Mouse (Mus musculus) hindbrain, postnatal 0 days (tissue): Measurements from ENCODE around the gene Abhd15. TPM values are rescaled to one million over a fixed set of nuclear protein-coding genes. Genes with fewer than 3 reads are reported as not detected.

ENCODE experiments used
- ATAC-seq: fragments of 200-750 bp; cut with Nextera tagmentation; 2 replicates; pipeline ENCODE4 v1.8.0; 2017; ENCODE audit warnings: mild to moderate bottlenecking, moderate TSS enrichment, moderate library complexity
- DNase-seq: peaks from one replicate; pipeline ENCODE4 v3.0.0-alpha.2; 2015; ENCODE audit warnings: low spot score
- H3K27ac ChIP-seq: fragments of 300-500 bp; sonication (generic); 2 replicates; pipeline ENCODE4 v1.5.1; 2014; ENCODE audit warnings: mild to moderate bottlenecking
- H3K27me3 ChIP-seq: fragments of 300-500 bp; sonication (generic); 2 replicates; pipeline ENCODE4 v1.6.1; 2014; ENCODE audit warnings: low read length, mixed read lengths; ENCODE audit not compliant: insufficient read depth
- H3K36me3 ChIP-seq: fragments of 300-500 bp; sonication (generic); 2 replicates; pipeline ENCODE4 v1.6.1; 2014; ENCODE audit warnings: low read length, mixed read lengths; ENCODE audit not compliant: insufficient read depth
- H3K4me1 ChIP-seq: fragments of 300-500 bp; sonication (generic); 2 replicates; pipeline ENCODE4 v1.6.1; 2014; ENCODE audit warnings: antibody characterized with exemption, low read length, mixed read lengths; ENCODE audit not compliant: insufficient read depth
- H3K4me2 ChIP-seq: fragments of 300-500 bp; sonication (generic); 2 replicates; pipeline ENCODE4 v1.6.1; 2014; ENCODE audit warnings: low read depth, mild to moderate bottlenecking, low read length, moderate library complexity, mixed read lengths
- H3K4me3 ChIP-seq: fragments of 300-500 bp; sonication (generic); 2 replicates; pipeline ENCODE4 v1.5.1; 2014; ENCODE audit warnings: low read length
- H3K9ac ChIP-seq: fragments of 300-500 bp; sonication (generic); replicated peaks from 2 replicates; pipeline ENCODE4 v1.6.1; 2014; ENCODE audit warnings: mild to moderate bottlenecking, low read length, moderate library complexity, mixed read lengths
- H3K9me3 ChIP-seq: fragments of 300-500 bp; sonication (generic); 2 replicates; pipeline ENCODE4 v1.6.1; 2016; ENCODE audit warnings: low read length, mixed read lengths
- CTCF ChIP-seq: IDR thresholded peaks from 2 replicates; pipeline ENCODE4 v1.5.1; 2016; ENCODE audit warnings: antibody characterized with exemption, control low read depth, low read depth
- WGBS: fragments of 180-500 bp; shearing (Covaris S2); extraction: QIAGEN DNeasy Blood & Tissue Kit; methylation state at CpG from one replicate; pipeline ENCODE4 v1.1.7; 2014; 5-methylcytosine and 5-hydroxymethylcytosine counted together
- polyA plus RNA-seq: library from polyadenylated mRNA; unstranded; fragments of >200 nt; fragmentation: Nextera tagmentation; extraction: Ambion mirVana; gene quantifications from 2 replicates; pipeline ENCODE4 v1.2.1, GENCODE M21; 2015
- total RNA-seq: library from RNA; depleted of rRNA; stranded (reverse); fragments of >200 nt; gene quantifications from 2 replicates; pipeline ENCODE4 v1.2.3, GENCODE M21; 2014

Gene Abhd15
- total and polyA plus RNA-seq, 2 experiments from 2014 or later = 2.1 to 3.6 TPM

DNA sequence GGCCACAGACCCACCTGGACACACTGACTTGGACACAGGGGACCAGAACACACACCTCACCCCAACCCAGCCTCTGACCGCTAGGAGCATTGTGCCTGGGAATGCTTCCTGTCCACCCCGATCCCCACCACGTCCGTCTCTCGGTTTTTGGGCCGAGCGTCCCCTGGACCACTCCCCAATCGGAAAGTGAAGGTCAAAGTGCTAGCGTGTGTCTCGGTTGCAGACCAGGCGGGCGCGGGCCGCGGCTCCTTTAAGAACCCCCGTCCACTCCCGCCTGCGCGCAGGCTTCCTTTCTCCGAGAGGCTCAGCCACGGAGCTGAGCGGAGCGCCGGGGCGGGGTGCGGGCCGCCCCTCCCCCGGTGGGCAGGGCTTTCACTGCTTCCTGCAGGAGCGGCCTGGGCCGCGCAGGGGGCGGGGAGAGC is 22.0 kb upstream of the Abhd15 start:
- TF ChIP-seq CTCF = peak; percentile 41

GRCm38 (mm10) chr11:77493512-77494343 is 21.2 kb upstream of the Abhd15 start, which contains the start of gene Git1:
Git1 (plus strand) TSS chr11:77493562.
- DNase-seq (peak; percentile 62), ATAC-seq (no peak; the same call in 1 of the 2 replicates)
- H3K9ac ChIP-seq = peak within 1 kb of the TSS; percentile 97
- no peaks in the 10 kb centered on the region for H3K9me3 ChIP-seq
- under 1% methylated on average over 50 of the region's 74 CpGs for WGBS
- TF ChIP-seq CTCF = peak; percentile 12
- peak within 1 kb of the TSS; percentile 93 for H3K4me3 ChIP-seq
- peak within 1 kb of the TSS; percentile 95 for H3K27ac ChIP-seq
- H3K27me3 ChIP-seq = no peaks in the 10 kb centered on the region
- H3K36me3 ChIP-seq = no peaks in the 10 kb centered on the region
- peaks cover 38% of the 10 kb centered on the region for H3K4me1 ChIP-seq
- peak within 1 kb of the TSS; percentile 94 for H3K4me2 ChIP-seq

More for the DNA sequence above, 22.0 kb upstream of the Abhd15 start:
- Histone ChIP-seq H3K27me3 (no peaks in the 10 kb centered on the region), H3K27ac (peak overlapping the region; percentile 95), H3K4me1 (peaks cover 37% of the 10 kb centered on the region), H3K9me3 (no peaks in the 10 kb centered on the region), H3K4me3 (peak overlapping the region; percentile 93), H3K36me3 (no peaks in the 10 kb centered on the region), H3K4me2 (peak overlapping the region; percentile 94), H3K9ac (peak overlapping the region; percentile 97)
- ATAC-seq = peak; percentile 76
- peak; percentile 96 for DNase-seq
- WGBS = under 1% methylated on average over 30 of the region's 32 CpGs

GRCm38 (mm10) chr11:77494344-77494676 is 20.6 kb upstream of the Abhd15 start:
- H3K4me2 ChIP-seq = peak overlapping the region; percentile 94
- H3K27ac ChIP-seq = peak overlapping the region; percentile 95
- TF ChIP-seq CTCF = no peak
- H3K36me3 ChIP-seq = peaks cover 1% of the 10 kb centered on the region
- ATAC-seq (no peak), DNase-seq (no peak)
- peak overlapping the region; percentile 97 for H3K9ac ChIP-seq
- peak overlapping the region; percentile 93 for H3K4me3 ChIP-seq
- no peaks in the 10 kb centered on the region for H3K9me3 ChIP-seq
- 28% methylated on average over 4 of the region's 4 CpGs for WGBS
- peaks cover 35% of the 10 kb centered on the region for H3K4me1 ChIP-seq
- H3K27me3 ChIP-seq = no peaks in the 10 kb centered on the region

- peaks cover 35% of the 10 kb centered on the region for H3K4me1 ChIP-seq
These were observed 20.1 kb upstream of the Abhd15 start for GRCm38 (mm10) chr11:77494782-77495181.

DNA sequence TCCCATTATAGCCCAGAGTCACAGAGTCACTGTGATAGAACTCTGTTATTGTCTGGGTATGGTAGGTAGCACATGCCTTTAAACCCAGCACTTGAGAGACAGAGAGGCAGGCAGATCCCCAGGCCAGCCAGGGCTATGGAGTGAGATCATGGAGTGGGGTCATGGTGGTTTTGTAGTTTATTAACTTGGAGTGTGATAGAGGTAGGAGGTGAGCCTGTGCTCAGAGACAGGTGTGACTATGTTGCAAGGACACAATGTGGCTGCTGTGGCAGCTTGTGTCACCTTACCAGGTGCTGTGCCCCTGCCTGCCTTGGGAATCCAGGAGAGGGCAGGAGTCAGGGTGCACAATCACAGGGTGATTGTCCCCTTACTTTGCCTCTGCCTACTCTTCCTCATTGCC is 19.4 kb upstream of the Abhd15 start:
- Histone ChIP-seq H3K36me3 (peaks cover 10% of the 10 kb centered on the region), H3K4me2 (no peak overlapping the region), H3K9me3 (no peaks in the 10 kb centered on the region), H3K4me3 (no peak overlapping the region), H3K27ac (no peak overlapping the region), H3K4me1 (peaks cover 36% of the 10 kb centered on the region), H3K9ac (peak overlapping the region; percentile 97; the same call in 1 of the 2 replicates), H3K27me3 (no peaks in the 10 kb centered on the region)
- no peak for TF ChIP-seq CTCF
- ATAC-seq = no peak
- DNase-seq = no peak

More at GRCm38 (mm10) chr11:77494782-77495181, 20.1 kb upstream of the Abhd15 start:
- H3K27ac ChIP-seq = peak overlapping the region; percentile 95; the same call in 1 of the 2 replicates
- no peaks in the 10 kb centered on the region for H3K9me3 ChIP-seq
- no peaks in the 10 kb centered on the region for H3K27me3 ChIP-seq
- peaks cover 6% of the 10 kb centered on the region for H3K36me3 ChIP-seq
- no peak for TF ChIP-seq CTCF
- DNase-seq (no peak), ATAC-seq (no peak)
- WGBS = 73% methylated on average over 6 of the region's 6 CpGs
- H3K4me3 ChIP-seq = peak overlapping the region; percentile 93
- H3K4me2 ChIP-seq = peak overlapping the region; percentile 94
- H3K9ac ChIP-seq = peak overlapping the region; percentile 97; the same call in 1 of the 2 replicates

DNA sequence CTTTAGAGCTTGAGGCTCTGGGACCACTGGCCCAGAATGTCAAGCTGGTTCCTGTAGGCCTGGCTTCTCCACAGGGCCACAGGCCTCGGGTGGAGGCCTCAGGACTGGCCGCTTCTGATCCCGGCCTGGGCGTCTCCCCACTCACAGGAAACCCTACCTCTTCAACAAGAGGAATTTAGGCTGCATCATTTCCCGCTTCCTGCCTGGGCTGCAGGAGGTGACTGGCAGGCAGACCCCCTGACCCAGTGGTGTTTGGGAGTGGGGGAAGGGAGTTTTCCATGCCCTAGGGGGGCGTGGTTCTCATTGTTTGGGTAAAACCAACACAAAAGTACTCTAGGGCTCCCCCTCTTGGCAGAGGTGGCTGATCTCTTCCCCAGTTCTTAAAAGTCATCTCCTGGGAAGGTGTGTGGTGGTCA is 17.6 kb upstream of the Abhd15 start:
- Histone ChIP-seq H3K4me2 (no peak overlapping the region), H3K27me3 (no peaks in the 10 kb centered on the region), H3K27ac (peak overlapping the region; percentile 54), H3K4me1 (peaks cover 29% of the 10 kb centered on the region), H3K9me3 (no peaks in the 10 kb centered on the region), H3K9ac (no peak overlapping the region), H3K4me3 (no peak overlapping the region), H3K36me3 (peaks cover 10% of the 10 kb centered on the region)
- ATAC-seq (no peak), DNase-seq (peak; percentile 53)
- peak; percentile 48 for TF ChIP-seq CTCF
- 23% methylated on average over 6 of the region's 6 CpGs for WGBS

DNA sequence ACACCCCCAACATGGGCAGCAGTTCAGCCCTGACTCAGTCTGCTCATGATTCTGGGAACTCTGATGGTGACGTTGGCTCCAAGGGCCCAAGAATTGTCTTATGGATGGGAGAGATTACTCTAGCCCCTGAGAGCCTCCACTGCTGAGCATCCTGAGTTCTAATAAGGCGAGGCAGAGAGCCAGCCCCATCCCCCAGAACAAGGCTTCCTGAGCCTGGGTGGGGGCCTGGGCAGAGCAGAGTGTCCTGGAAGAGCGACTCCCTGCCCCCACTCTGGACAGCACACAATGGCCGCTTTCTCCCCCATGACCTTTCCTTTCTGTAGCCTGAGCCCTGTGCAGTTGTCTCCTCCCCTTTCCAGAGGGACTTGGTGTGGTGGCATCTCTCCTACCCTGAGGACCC is 17.1 kb upstream of the Abhd15 start:
- Histone ChIP-seq H3K9ac (0 out of 2 replicates have a peak overlapping the region, but pooled peaks have one; percentile 13), H3K4me2 (no peak overlapping the region), H3K4me3 (no peak overlapping the region), H3K4me1 (peaks cover 25% of the 10 kb centered on the region), H3K36me3 (peaks cover 13% of the 10 kb centered on the region), H3K27me3 (no peaks in the 10 kb centered on the region), H3K27ac (peak overlapping the region; percentile 54), H3K9me3 (no peaks in the 10 kb centered on the region)
- WGBS = 38% methylated on average over 4 of the region's 4 CpGs
- DNase-seq (no peak), ATAC-seq (no peak)
- no peak for TF ChIP-seq CTCF
